Mouse (Mus musculus): ENCODE measurements at regions not wholly inside any gene's neighbourhood (a gene's known extent, or its start where the extent isn't known, plus 50 kb on each side); places are given as distances from the start of the nearest gene placed in this dataset.

GRCm38 (mm10) chr14:76278751-76279450 is 135.9 kb upstream of the Tsc22d1 start:
- TF ChIP-seq POLR2A (IDR thresholded peaks at IDR 0.05; ENCODE audit: low read depth, low read length) (no peak), CTCF (IDR thresholded peaks at IDR 0.05; ENCODE audit: extremely low read depth, insufficient read depth, insufficient read length, insufficient replicate concordance) (no peak)
